Mouse (Mus musculus): ENCODE data around the gene Zpr1.

GRCm38 (mm10) chr9:46314921-46315320 lies 42.1 kb downstream of the Zpr1 start:
- TF ChIP-seq CTCF (IDR thresholded peaks at IDR 0.05; ENCODE audit: extremely low read depth, insufficient read depth, insufficient read length, insufficient replicate concordance) (no peak), POLR2A (IDR thresholded peaks at IDR 0.05; ENCODE audit: low read depth, low read length) (no peak)

Data from spleen, adult 2 months (tissue).